In the genomic region with DNA sequence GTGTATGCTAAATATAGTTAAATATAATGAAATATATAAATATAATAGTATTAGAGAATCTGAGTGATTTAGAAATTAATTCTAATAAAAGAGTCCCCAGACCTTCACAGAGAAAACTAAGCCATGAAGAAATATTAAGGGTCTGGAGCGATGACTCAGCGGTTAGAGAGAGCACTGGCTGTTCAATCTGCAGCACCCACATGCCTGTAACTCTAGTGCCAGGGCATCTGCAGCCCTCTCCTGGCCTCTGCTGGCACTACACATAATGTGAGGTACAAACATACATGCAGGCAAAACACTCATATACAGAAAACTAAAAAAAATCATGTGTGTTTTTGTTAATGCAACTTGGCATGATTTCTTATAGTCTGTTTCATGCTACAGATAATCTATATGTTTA, we compare ENCODE assay signal across 1 mouse cellular context.
TF ChIP-seq lines count a peak whose summit lies in the region.

No protein-coding gene starts in this region.

TF ChIP-seq in MEL, 35 proteins besides CTCF, POLR2A, EP300 and RAD21 (continued from another document):
- TF ChIP-seq E2F4 (IDR thresholded peaks at IDR 0.05; ENCODE audit: borderline replicate concordance, low read depth, low read length) (no peak), SMC3 (IDR thresholded peaks at IDR 0.05; ENCODE audit: low read depth, low read length) (0 out of 2 replicates have a peak, but pooled peaks have one; percentile 20)
